Mouse (Mus musculus) stomach, embryonic 15.5 days (tissue): ENCODE measurements around the gene Ssxb8. TPM values are rescaled to one million over a fixed set of nuclear protein-coding genes. Genes with fewer than 3 reads are reported as not detected.
"Not testable (repeated sequence)": the region's sequence is repeated elsewhere in the genome, so short reads cannot be mapped to it uniquely, and the experiment has no call there.

Experiments
- ATAC-seq: fragments of 200-750 bp; cut with Nextera tagmentation; 2 replicates; pipeline ENCODE4 v1.8.0; 2017; ENCODE audit warnings: low read depth, moderate number of reproducible peaks, moderate TSS enrichment; ENCODE audit not compliant: insufficient read depth, low FRiP score
- H3K27ac ChIP-seq: fragments of 300-500 bp; sonication (generic); 2 replicates; pipeline ENCODE4 v1.5.1; 2015; ENCODE audit warnings: mild to moderate bottlenecking, inconsistent platforms
- H3K27me3 ChIP-seq: fragments of 300-500 bp; sonication (generic); replicated peaks from 2 replicates; pipeline ENCODE4 v1.6.1; 2015; ENCODE audit warnings: inconsistent platforms
- H3K36me3 ChIP-seq: fragments of 300-500 bp; sonication (generic); 2 replicates; pipeline ENCODE4 v1.6.1; 2015; ENCODE audit warnings: inconsistent platforms
- H3K4me1 ChIP-seq: fragments of 300-500 bp; sonication (generic); 2 replicates; pipeline ENCODE4 v1.6.1; 2015; ENCODE audit warnings: inconsistent platforms
- H3K4me2 ChIP-seq: fragments of 300-500 bp; sonication (generic); 2 replicates; pipeline ENCODE4 v1.6.1; 2015; ENCODE audit warnings: mild to moderate bottlenecking, inconsistent platforms
- H3K4me3 ChIP-seq: fragments of 300-500 bp; sonication (generic); replicated peaks from 2 replicates; pipeline ENCODE4 v1.5.1; 2015; ENCODE audit warnings: inconsistent platforms
- H3K9ac ChIP-seq: fragments of 300-500 bp; sonication (generic); 2 replicates; pipeline ENCODE4 v1.6.1; 2015; ENCODE audit warnings: inconsistent platforms
- H3K9me3 ChIP-seq: fragments of 300-500 bp; sonication (generic); 2 replicates; pipeline ENCODE4 v1.6.1; 2016; ENCODE audit warnings: inconsistent platforms
- WGBS: fragments of 180-500 bp; shearing (Covaris S2); methylation state at CpG from one replicate; pipeline ENCODE4 v1.1.7; 2015; 5-methylcytosine and 5-hydroxymethylcytosine counted together
- polyA plus RNA-seq: library from polyadenylated mRNA; unstranded; fragments of >200 nt; fragmentation: Nextera tagmentation; extraction: Ambion mirVana; gene quantifications from 2 replicates; pipeline ENCODE4 v1.2.1, GENCODE M21; 2015

Ssxb8 gene
- not detected in 2 replicates for polyA plus RNA-seq

DNA sequence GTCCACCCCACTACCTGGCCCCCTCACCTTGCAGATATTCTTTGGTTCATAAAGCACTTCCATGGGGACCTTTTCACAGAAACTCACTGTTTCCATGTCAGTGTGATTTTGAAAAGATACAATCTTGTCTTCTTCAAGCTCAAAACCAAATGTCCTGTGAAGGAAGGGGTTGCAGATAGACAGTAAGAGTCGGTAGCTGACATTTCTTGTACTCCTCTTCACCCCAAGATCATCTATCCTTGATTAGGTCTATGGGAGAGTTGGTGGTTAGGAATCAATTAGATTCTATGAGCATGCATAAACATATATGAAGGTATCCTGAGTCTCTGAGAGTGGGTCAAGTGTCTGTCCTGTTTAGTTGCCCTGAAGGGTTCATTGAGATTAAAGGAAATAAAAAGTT is at the start of gene Ssxb8:
Gene Ssxb8, minus strand, starts transcription at position 101 of the 400 bp plus-strand sequence.
- H3K36me3 ChIP-seq, H3K4me2 ChIP-seq, H3K9ac ChIP-seq, H3K4me1 ChIP-seq, H3K4me3 ChIP-seq, ATAC-seq, H3K27ac ChIP-seq, H3K27me3 ChIP-seq, H3K9me3 ChIP-seq: not testable (repeated sequence)
- WGBS = 61% methylated on average over 1 of the region's 1 CpGs

DNA sequence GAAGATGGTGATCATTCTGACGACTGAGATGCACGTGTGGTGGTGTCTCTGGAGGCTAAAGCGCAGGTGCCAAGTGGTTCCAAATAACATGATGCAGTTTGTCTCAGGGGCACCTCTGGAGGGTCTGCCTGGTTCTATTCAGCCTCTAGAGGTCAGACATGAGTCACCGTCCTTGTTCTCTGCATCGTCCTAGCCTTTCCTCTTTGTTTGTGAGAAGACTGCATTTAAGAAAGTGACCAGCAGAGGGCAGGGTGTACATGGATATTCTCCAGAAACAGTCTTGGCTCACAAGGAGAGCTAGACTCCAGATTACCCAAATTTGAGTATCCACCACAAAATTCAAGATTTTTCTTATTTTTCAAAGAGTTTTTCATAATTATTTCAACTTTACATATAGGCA is 42.3 kb upstream of the Ssxb8 start:
- WGBS = 45% methylated on average over 5 of the region's 5 CpGs
- no peak overlapping the region for H3K9ac ChIP-seq
- no peak overlapping the region for H3K4me2 ChIP-seq
- H3K4me3 ChIP-seq = no peak overlapping the region
- H3K27me3 ChIP-seq = no peaks in the 10 kb centered on the region
- H3K4me1 ChIP-seq = no peaks in the 10 kb centered on the region
- no peaks in the 10 kb centered on the region for H3K9me3 ChIP-seq
- ATAC-seq = no peak
- H3K36me3 ChIP-seq = no peaks in the 10 kb centered on the region
- H3K27ac ChIP-seq = no peak overlapping the region

DNA sequence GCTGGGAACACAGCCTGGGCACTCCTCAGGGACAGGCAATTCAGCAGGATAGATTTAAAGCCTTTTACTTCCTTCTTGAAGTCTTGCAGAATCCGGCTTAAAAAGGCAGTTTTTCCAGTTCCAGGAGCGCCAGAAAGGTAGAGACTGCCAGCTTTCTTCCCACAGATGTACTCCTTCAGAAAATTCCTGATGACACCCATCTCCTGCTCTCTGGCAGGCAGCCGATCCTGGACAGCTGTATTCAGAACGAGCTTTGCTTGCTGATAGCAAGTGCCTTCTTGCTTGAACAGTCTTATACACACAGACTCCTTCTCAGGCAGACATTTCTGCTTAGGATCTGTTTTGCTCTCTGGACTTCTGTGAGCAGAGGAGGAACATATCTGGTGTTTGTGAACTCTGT is 27.6 kb downstream of the Ssxb8 start:
- no peak for ATAC-seq
- WGBS = 74% methylated on average over 4 of the region's 4 CpGs
- no peak overlapping the region for H3K9ac ChIP-seq
- no peaks in the 10 kb centered on the region for H3K4me1 ChIP-seq
- H3K27ac ChIP-seq = no peak overlapping the region
- H3K36me3 ChIP-seq = no peaks in the 10 kb centered on the region
- H3K4me2 ChIP-seq = no peak overlapping the region
- H3K4me3 ChIP-seq = no peak overlapping the region
- no peaks in the 10 kb centered on the region for H3K9me3 ChIP-seq
- no peaks in the 10 kb centered on the region for H3K27me3 ChIP-seq

Other genes starting within 250 kb of the Ssxb8 start
- gene Ssxb2, start 229.1 kb downstream of the Ssxb8 start, polyA plus RNA-seq = not detected in 2 replicates
- not detected in 2 replicates for gene Gm14459, start 165.9 kb downstream of the Ssxb8 start, polyA plus RNA-seq
- not detected in 2 replicates for gene Ssxb6, start 142.6 kb downstream of the Ssxb8 start, polyA plus RNA-seq
- not detected in 2 replicates for gene Ssxb3, start 99.0 kb downstream of the Ssxb8 start, polyA plus RNA-seq
- gene Ssx9, start 57.6 kb upstream of the Ssxb8 start, polyA plus RNA-seq = not detected in 2 replicates
- gene Ssxb5, start 112.8 kb upstream of the Ssxb8 start, polyA plus RNA-seq = not detected in 2 replicates
- gene Gm6592, start 153.2 kb upstream of the Ssxb8 start, polyA plus RNA-seq = not detected in 2 replicates
- not detected in 2 replicates for gene Gm5751, start 183.4 kb upstream of the Ssxb8 start, polyA plus RNA-seq
- gene B630019K06Rik, start 201.5 kb upstream of the Ssxb8 start, polyA plus RNA-seq = 3.9 and 4.1 TPM in 2 replicates